Mouse (Mus musculus): ENCODE measurements around the gene Pim3.
A peak's percentile ranks its signal among the peaks of the same experiment; 100 is the strongest.

The Pim3 gene

GRCm38 (mm10) chr15:88882851-88883250, 20.9 kb downstream of the Pim3 start:
- no peak for DNase-seq

DNA sequence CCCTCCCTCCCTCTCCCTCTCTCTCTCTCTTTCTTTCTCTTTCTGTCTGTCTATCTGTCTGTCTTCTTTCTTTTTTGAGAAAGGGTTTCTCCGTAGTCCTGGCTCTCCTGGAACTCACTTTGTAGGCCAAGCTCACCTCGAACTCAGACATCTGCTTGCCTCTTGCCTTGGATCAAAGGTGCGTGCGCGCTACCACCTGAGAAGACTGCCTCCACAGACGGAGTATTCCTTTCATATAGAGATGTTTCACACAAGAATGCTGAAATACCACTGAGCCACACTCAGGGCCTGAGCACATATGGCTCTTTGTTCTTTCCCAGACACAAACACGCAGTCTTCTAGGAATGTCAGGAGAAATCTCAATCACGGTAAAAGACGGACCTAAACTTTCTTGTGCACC, 21.4 kb downstream of the Pim3 start:
- DNase-seq = no peak

DNA sequence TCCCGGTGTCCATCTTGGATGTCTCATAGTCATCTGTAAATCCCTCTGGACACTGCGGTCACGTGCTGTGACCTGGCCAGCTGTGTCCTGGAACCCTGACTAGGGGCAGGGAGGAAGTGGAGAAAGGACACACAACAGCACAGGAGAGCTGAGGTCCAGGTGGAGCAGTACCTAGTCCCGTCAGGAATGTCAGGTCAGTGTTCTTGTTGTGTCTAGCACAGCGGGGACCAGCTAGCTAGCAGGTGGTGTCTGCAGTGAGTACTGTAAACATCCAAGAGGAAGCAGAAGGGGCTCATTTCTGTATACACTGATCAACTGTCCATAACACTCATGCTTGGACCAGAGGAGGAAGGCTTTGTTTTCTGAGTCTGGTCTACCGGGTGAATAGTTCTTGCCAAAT, 23.4 kb downstream of the Pim3 start:
- DNase-seq = no peak

DNA sequence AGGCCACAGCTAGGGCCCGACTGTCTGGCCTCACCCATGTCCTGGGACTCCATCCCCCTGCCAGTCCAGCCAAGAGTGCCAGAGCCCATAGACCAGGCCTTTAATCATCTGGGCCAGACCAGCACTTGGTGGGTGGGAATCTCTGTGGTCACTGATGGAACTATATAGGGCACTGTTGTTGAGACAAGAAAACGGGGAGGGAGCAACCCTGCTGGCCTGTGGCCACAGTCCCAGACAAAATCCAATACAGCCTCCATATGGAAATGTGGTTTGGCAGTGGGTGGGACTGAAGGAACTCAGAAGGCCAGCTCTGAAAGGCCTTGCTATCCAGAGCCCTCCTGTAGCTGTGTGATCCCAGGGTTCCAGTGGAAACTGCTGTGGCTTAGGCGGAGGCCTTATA, 27.0 kb downstream of the Pim3 start:
- DNase-seq = no peak

GRCm38 (mm10) chr15:88889994-88890393, 28.0 kb downstream of the Pim3 start:
- DNase-seq = no peak

DNA sequence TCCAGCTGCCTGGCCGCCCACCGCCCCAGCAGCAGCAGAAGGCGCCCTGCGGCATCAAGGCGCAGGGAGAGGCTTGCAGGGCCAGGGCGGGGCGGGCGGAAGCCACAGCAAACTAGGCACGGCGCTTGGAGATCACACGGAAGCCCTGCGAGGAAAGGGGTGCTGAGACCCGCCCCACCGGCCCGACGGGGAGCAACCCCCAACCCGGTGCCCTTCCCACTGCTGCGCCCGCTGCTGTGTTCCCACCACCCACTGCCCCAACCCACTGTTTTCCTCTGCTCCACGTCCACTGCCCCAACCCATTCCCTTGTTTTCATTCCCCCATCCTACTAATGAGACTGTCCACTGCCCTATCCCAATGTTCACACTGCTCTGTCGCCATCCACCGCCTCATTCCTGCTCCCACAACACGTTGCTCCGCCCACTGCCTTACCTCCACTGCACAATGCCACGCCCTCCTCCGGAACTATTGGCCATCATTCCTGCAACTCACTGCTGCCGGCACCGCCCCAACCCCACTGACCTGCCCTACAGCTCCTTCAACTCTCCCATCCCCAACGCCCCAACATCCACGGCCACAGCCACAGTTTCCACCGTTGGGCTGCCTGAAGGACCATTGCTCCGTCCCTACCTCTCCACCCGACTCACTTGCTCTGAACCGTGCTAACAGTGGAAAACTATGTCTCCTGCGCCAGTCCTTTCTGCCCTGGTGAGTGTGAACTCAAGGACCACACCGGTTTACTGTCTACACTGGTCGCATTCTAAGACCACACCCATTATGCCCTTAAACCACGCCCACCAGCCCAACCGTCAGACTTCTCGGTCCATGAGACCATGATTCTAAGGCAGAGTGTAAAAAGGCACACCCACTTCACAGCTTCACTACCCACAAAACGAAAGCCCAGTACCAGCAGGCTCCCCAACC, 29.0 kb downstream of the Pim3 start:
- peak; percentile 71 for DNase-seq

- no peak for DNase-seq
Measured at GRCm38 (mm10) chr15:88891676-88892040, 29.7 kb downstream of the Pim3 start.

DNA sequence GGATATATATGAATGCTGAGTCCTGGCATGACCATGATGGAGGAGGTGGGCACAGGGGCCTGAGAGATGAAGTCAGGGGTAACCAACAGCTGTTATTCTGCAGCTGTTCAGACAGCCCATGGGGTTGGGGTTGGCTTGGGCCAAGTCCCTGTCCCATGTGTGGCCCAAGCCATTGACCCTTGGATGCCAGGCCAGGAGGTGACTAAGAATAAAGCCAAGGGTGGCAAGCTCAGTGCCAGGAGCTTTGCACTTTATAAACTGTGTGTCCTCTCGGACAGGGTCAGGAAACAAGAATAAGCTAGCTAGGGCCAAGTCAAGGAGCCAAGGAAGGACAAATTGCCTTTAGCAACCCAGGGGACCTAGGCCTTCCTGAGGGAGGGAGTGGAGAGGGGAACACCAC, 30.3 kb downstream of the Pim3 start:
- no peak for DNase-seq

DNA sequence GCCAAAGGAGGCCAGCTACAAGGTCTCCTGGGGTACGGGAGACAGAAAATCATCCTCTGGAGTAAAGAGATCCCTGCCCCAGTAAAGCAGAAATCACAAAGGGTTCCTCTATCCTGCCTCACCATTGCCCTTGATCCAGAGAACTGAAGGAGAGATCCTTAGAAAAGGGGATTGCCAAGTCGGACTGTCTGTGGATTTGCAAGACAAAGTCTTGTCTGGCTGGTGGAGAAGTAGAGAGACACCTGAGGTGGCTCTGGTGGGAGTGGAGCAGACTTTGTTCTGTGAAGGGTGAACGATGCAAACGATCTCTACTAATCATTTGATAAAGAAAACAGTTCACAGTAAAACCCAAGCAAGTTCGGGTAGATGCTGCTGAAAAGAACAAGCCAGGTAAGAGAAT, 30.9 kb downstream of the Pim3 start:
- no peak for DNase-seq

- DNase-seq = no peak
Measured at GRCm38 (mm10) chr15:88895119-88895518, 33.1 kb downstream of the Pim3 start.

- DNase-seq = no peak
Measured at GRCm38 (mm10) chr15:88895891-88896290, 33.9 kb downstream of the Pim3 start.

GRCm38 (mm10) chr15:88896341-88896980, 34.5 kb downstream of the Pim3 start:
- no peak for DNase-seq

GRCm38 (mm10) chr15:88902200-88902875, 40.4 kb downstream of the Pim3 start:
- DNase-seq = no peak

- DNase-seq = no peak
Measured at GRCm38 (mm10) chr15:88903086-88903485, 41.1 kb downstream of the Pim3 start.

- no peak for DNase-seq
Measured at GRCm38 (mm10) chr15:88904056-88904811, 42.2 kb downstream of the Pim3 start.

DNA sequence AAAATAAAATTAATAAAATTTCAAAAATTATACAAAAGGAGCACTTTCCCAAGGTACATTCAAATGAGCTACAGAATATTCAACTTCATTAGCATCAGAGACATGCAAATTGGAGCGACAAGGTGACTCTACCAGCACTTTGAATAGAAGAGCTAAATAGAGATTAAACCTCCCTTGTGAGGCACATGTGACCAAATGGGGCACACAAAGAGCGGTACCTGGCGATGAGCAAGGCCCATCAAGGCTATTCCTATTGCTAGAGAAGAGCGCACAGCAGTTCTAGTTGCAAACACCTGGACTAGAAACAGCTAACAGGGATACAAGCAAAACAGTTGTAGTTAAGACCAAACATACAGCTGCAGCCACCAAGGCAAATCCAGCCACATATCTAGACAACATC, 44.4 kb downstream of the Pim3 start:
- no peak for DNase-seq

DNA sequence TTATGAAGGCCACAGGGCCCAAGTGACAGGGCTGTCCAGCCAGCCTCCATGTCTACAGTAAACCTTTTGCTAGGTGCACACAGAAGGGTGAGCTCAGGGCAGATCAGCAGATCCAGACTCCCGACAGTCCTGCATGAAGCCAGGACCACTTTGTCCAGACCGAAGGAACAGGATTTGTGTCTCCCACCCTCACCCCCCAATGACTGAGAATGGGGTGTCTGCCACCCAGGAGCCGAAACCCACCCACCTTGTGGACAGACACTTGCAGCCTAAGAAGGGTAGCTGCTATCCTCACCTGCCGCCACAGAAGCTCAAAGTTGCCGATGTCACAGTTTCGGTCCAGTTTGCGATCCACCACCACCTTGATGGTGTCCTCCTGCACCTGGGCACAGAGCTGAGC, 53.1 kb downstream of the Pim3 start:
- no peak for DNase-seq
